Mouse (Mus musculus): ENCODE results near the gene H2afx.

H2afx gene

GRCm38 (mm10) chr9:44379862-44380261 is 45.4 kb downstream of the H2afx start:
- no peak for DNase-seq (ENCODE audit: low spot score)

DNA sequence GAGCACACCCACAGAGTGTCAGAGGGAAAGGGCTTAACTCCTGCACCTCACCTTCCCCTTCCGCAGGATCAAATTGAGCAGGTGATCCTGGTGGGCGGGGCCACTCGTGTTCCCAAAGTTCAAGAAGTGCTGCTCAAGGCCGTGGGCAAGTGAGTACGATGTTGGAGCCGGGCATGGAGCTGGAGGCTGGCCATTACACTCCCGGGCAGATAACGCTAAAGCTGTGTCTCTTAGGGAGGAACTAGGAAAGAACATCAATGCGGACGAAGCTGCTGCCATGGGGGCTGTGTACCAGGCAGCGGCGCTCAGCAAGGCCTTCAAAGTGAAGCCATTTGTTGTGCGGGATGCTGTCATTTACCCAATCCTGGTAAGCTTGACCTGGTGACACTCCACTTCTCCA is 50.1 kb downstream of the H2afx start:
- no peak for DNase-seq (ENCODE audit: low spot score)
